Mouse (Mus musculus) hindbrain, embryonic 12.5 days (tissue): ENCODE measurements around the gene 4931429L15Rik. TPM values are rescaled to one million over a fixed set of nuclear protein-coding genes. Genes with fewer than 3 reads are reported as not detected.

Experiments used
- polyA plus RNA-seq: library from polyadenylated mRNA; unstranded; fragments of >200 nt; fragmentation: Nextera tagmentation; extraction: Ambion mirVana; gene quantifications from 2 replicates; pipeline ENCODE4 v1.2.1, GENCODE M21; 2016

The 4931429L15Rik gene
- polyA plus RNA-seq, 1 experiment from 2014 or later = not detected

Other genes with a start within 250 kb of the 4931429L15Rik start
- gene Apoa1, start 91.4 kb downstream of the 4931429L15Rik start, polyA plus RNA-seq = 1.7 and 1.8 TPM in 2 replicates
- gene Apoc3, start 84.3 kb downstream of the 4931429L15Rik start, polyA plus RNA-seq = not detected in 2 replicates
- gene Apoa4, start 79.3 kb downstream of the 4931429L15Rik start, polyA plus RNA-seq = not detected in 2 replicates
- 0.19 TPM in 1 of 2 replicates, not detected in the other for gene Apoa5, start 51.4 kb downstream of the 4931429L15Rik start, polyA plus RNA-seq
- gene Zpr1, start 46.9 kb downstream of the 4931429L15Rik start, polyA plus RNA-seq = 55.0 and 59.8 TPM in 2 replicates
- gene Bud13, start 37.0 kb downstream of the 4931429L15Rik start, polyA plus RNA-seq = 22.5 and 23.5 TPM in 2 replicates